Mouse (Mus musculus): Measurements from ENCODE around the gene 6030468B19Rik.

DNA sequence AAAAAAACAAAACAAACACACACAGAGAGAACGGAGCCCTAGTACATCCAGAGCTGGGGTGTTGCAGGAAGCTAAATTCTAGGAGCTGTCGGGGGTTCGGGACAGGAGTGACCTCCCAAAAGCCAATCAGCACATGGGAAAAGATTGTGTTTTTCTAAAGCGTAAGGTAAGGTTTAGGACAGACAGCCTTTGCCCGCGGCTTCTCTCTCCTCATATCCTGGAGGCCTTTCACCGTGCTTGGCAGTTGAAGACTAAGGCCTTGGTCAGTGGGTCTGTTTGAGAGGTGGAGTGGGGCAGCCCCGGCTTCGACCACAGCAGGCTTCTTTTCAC is 14.8 kb upstream of the 6030468B19Rik start:
- TF ChIP-seq POLR2A (IDR thresholded peaks at IDR 0.05; ENCODE audit: insufficient read depth, low read depth, low read length): no peak
- TF ChIP-seq CTCF (IDR thresholded peaks at IDR 0.05; ENCODE audit: insufficient read depth, low read depth, low read length): no peak

Measured in olfactory bulb, adult 2 months (tissue).